Mouse (Mus musculus): ENCODE results near the gene Strn4. TPM values are rescaled to one million over a fixed set of nuclear protein-coding genes. Genes with fewer than 3 reads are reported as not detected.

The Strn4 gene
- polyA plus RNA-seq, 1 experiment from 2014 or later: 18.4 TPM

DNA sequence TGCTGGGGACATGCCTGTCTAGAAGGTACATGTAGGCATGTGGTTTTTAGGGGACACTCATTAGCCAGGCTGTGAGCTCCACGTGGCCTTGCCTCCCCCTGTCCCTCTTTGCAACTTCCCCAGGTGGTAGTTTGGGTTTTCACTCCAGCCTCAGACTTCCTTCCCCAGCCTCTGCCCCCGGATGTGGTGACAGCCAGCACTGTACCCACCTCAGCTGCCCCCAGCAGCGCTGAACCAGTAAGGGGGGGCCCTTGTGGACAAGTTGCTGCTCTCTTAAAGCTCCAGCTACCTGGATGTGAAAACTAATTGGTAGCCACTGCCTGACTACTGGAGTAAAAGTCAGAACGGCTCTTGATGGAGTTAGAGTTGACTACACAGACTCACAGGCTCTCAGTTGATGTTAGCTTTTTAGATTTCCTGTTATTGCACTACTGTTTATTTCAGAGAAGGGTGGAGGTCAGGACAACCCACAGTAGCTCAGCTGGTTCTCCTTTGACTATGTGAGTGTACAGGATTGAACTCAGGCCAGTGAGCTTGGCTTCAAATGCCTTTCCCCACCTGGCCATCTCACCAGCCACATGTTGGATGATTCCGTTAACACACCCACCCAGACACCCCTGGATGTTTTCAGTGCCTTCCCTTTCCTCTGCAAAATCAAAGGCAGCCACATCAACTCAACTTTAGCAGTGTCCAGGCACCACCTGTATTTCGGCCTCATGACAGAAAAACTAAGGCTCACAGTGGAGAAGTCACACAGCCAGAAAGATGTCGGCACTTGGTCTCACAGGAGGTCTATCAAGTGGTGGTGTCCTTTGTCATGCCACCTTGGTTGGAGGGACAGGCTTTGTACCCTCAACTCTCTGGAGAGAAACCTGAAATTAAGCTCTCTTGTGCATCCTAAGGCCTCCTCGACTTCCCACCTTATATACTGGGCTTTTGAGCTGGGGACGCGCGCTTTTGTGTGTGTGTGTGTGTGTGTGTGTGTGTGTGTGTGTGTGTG, 26.2 kb downstream of the Strn4 start:
- Histone ChIP-seq H3K4me3 (ENCODE audit: low read depth, low read length) (peak overlapping the region; percentile 70), H3K36me3 (replicated peaks; ENCODE audit: insufficient read depth, low read length) (peaks cover 35% of the 10 kb centered on the region), H3K27ac (ENCODE audit: low read depth) (peak overlapping the region; percentile 73), H3K9me3 (ENCODE audit: low read length) (no peaks in the 10 kb centered on the region), H3K9ac (replicated peaks) (peak overlapping the region; percentile 74), H3K4me1 (ENCODE audit: insufficient read depth) (peaks cover 35% of the 10 kb centered on the region), H3K4me2 (ENCODE audit: low read depth, low read length) (peak overlapping the region; percentile 98), H3K27me3 (ENCODE audit: insufficient read depth, low read length) (no peaks in the 10 kb centered on the region)
- ATAC-seq (peak; percentile 31), DNase-seq (peak; percentile 59)
- TF ChIP-seq EP300 (IDR thresholded peaks at IDR 0.05; ENCODE audit: low read depth): no peak
- TF ChIP-seq CTCF (IDR thresholded peaks at IDR 0.05; ENCODE audit: low read depth): no peak
- WGBS (ENCODE audit: insufficient replicate concordance): 26% methylated on average over 11 of the region's 11 CpGs

DNA sequence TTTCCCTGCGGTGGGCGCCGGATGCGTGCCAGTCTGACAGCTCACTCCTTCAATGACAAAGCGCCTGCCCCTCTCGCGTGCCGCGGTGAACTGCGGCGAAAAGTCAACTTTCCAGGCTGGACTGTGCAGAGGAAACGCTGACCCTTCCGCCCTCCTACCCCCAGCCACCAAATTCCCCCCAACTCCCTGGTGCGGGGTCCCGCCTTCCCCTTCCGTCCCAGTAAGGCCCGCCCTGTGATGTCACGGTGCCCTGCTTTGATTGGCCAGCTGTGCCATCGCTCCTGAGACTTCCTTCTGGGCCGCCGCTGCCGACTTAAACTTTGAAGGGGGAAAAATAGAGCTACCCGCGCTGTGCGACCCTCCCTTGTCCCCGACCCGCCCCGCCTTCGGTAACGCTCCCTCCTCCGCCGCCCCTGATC, 27.0 kb downstream of the Strn4 start, which contains the start of gene Prkd2:
Gene Prkd2 (plus strand): TSS at position 258 of the 419 bp plus-strand sequence.
- Histone ChIP-seq H3K36me3 (replicated peaks; ENCODE audit: insufficient read depth, low read length) (peaks cover 32% of the 10 kb centered on the region), H3K4me1 (ENCODE audit: insufficient read depth) (peaks cover 35% of the 10 kb centered on the region), H3K9me3 (ENCODE audit: low read length) (no peaks in the 10 kb centered on the region), H3K9ac (replicated peaks) (peak within 1 kb of the TSS; percentile 74), H3K4me2 (ENCODE audit: low read depth, low read length) (peak within 1 kb of the TSS; percentile 98), H3K27ac (ENCODE audit: low read depth) (peak within 1 kb of the TSS; percentile 73), H3K4me3 (ENCODE audit: low read depth, low read length) (peak within 1 kb of the TSS; percentile 70), H3K27me3 (ENCODE audit: insufficient read depth, low read length) (no peaks in the 10 kb centered on the region)
- TF ChIP-seq CTCF (IDR thresholded peaks at IDR 0.05; ENCODE audit: low read depth) (no peak), EP300 (IDR thresholded peaks at IDR 0.05; ENCODE audit: low read depth) (no peak)
- WGBS (ENCODE audit: insufficient replicate concordance): 2% methylated on average over 32 of the region's 32 CpGs
- ATAC-seq (peak; percentile 69), DNase-seq (peak; percentile 88)

DNA sequence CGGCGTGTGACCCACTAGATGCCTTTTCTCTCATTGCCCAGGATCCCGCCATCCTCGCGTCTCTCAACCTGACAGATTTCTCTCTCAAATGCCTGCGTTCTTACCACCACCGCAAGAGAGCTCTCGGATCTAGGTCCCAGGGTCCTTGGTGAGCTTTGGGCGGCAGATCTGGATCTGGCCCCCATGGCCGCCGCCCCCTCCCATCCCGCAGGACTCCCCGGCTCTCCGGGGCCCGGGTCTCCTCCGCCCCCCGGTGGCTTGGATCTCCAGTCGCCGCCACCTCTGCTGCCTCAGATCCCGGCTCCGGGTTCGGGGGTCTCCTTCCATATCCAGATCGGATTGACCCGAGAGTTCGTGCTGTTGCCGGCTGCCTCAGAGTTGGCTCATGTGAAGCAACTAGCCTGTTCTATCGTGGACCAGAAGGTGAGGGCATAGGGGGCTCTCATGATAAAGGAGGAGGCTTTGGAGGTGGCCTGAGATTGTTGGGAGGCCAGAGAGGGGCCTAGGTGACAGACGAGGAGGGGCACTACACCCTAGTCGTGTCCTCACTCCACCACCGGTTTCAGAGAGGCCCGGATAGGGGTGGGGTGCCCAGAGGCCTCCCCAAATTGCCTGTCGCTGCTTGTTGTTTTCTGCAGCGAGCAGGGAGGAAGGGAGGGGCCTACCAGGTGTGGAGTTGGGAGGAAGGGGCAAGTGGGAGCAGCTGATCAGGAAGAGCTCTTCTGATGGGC, 27.9 kb downstream of the Strn4 start:
- Histone ChIP-seq H3K36me3 (replicated peaks; ENCODE audit: insufficient read depth, low read length) (peaks cover 30% of the 10 kb centered on the region), H3K27ac (ENCODE audit: low read depth) (peak overlapping the region; percentile 73), H3K9ac (replicated peaks) (peak overlapping the region; percentile 74), H3K4me2 (ENCODE audit: low read depth, low read length) (peak overlapping the region; percentile 98), H3K27me3 (ENCODE audit: insufficient read depth, low read length) (no peaks in the 10 kb centered on the region), H3K4me1 (ENCODE audit: insufficient read depth) (peaks cover 35% of the 10 kb centered on the region), H3K4me3 (ENCODE audit: low read depth, low read length) (peak overlapping the region; percentile 70), H3K9me3 (ENCODE audit: low read length) (no peaks in the 10 kb centered on the region)
- WGBS (ENCODE audit: insufficient replicate concordance): 2% methylated on average over 33 of the region's 33 CpGs
- TF ChIP-seq CTCF (IDR thresholded peaks at IDR 0.05; ENCODE audit: low read depth) (no peak), EP300 (IDR thresholded peaks at IDR 0.05; ENCODE audit: low read depth) (no peak)
- ATAC-seq: peak; percentile 16
- DNase-seq: peak; percentile 46

DNA sequence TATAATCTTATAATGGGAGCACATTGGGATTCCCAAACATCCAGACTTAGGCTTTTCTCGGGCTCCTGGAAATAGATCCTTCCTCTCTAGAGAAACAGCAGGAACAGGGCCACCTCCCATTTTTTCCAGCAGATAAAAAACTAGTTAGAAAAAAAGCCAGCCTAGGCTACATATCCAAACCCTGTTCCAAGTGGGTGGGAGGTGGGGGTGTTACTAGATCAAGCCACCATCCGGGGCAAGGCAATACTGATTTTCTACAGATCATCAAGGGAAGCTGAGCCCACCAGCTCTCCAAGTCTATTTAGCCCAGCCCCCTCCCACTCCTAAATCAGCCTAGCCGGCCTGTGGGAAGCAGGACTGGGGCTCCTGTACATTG, 29.0 kb downstream of the Strn4 start:
- TF ChIP-seq CTCF (IDR thresholded peaks at IDR 0.05; ENCODE audit: low read depth) (no peak), EP300 (IDR thresholded peaks at IDR 0.05; ENCODE audit: low read depth) (no peak)
- Histone ChIP-seq H3K9ac (replicated peaks) (peak overlapping the region; percentile 74), H3K36me3 (replicated peaks; ENCODE audit: insufficient read depth, low read length) (peaks cover 27% of the 10 kb centered on the region), H3K27me3 (ENCODE audit: insufficient read depth, low read length) (no peaks in the 10 kb centered on the region), H3K4me3 (ENCODE audit: low read depth, low read length) (peak overlapping the region; percentile 70), H3K9me3 (ENCODE audit: low read length) (no peaks in the 10 kb centered on the region), H3K4me1 (ENCODE audit: insufficient read depth) (peaks cover 35% of the 10 kb centered on the region), H3K27ac (ENCODE audit: low read depth) (peak overlapping the region; percentile 73), H3K4me2 (ENCODE audit: low read depth, low read length) (peak overlapping the region; percentile 98)
- ATAC-seq: no peak
- WGBS (ENCODE audit: insufficient replicate concordance): 31% methylated on average over 3 of the region's 3 CpGs
- no peak for DNase-seq

DNA sequence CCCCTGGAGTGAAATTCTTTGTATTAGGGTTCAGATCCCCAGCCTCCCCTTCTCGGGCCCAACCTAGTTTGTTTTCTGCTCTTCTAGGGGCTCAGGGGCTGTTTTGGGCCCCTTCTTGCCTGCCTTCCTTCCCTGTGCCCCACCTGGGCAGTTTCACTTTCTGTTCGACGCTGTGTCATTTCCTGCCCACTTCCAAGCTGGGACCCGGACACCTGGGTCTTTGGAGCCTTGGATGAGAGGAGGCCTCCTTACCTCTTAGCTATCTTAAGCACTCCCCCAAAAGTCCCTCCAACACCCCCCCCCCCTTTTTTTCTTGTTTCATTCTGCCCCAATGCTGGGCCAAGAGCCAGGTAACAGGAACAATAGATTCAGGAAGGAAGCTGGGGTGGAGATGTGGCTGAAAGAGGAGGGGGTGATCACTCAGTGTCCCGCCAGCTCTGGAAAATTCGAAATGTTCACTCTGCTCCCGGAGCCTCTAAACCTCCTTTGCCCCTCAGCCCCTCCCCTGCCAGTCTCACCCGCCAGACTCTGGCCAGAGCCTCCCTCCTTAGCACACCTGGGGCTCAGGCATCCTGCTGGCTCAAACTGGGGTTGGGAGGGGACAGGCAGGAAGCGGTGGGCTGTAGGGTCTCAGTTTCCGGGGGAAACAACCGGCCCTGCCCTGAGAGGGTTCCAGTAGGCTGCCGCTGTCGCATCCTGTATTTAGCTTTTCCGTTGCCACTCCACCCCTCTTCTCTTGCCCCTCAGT, 29.6 kb downstream of the Strn4 start:
- Histone ChIP-seq H3K36me3 (replicated peaks; ENCODE audit: insufficient read depth, low read length) (peaks cover 27% of the 10 kb centered on the region), H3K4me2 (ENCODE audit: low read depth, low read length) (peak overlapping the region; percentile 98), H3K27me3 (ENCODE audit: insufficient read depth, low read length) (no peaks in the 10 kb centered on the region), H3K9ac (replicated peaks) (peak overlapping the region; percentile 74), H3K4me3 (ENCODE audit: low read depth, low read length) (peak overlapping the region; percentile 70), H3K9me3 (ENCODE audit: low read length) (no peaks in the 10 kb centered on the region), H3K4me1 (ENCODE audit: insufficient read depth) (peaks cover 35% of the 10 kb centered on the region), H3K27ac (ENCODE audit: low read depth) (peak overlapping the region; percentile 73)
- ATAC-seq (peak; percentile 12; the same call in 1 of the 2 replicates), DNase-seq (peak; percentile 42)
- TF ChIP-seq CTCF (IDR thresholded peaks at IDR 0.05; ENCODE audit: low read depth) (no peak), EP300 (IDR thresholded peaks at IDR 0.05; ENCODE audit: low read depth) (no peak)
- WGBS (ENCODE audit: insufficient replicate concordance): 16% methylated on average over 14 of the region's 14 CpGs

All from liver, postnatal 0 days (tissue).